ENCODE assay signal across 22 mouse cellular contexts in the genomic region with DNA sequence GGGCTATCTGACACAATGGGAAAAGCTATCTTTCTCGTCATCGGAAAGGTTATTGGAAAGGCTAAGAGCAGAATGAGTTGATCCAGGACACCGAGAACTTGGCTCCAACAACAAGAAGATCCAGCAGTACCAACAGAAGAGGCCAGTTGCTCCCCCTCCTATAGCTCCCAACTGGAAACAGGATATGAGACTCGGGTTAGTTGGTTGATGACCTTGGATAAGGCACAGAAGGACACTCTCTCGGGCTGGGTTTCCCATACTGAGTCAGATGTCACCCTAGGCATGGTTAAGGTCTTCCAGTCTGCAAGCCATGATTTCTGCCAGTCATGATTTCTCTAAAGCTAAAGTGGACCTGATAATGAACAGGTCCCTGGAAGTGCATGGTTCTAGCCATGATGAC. TPM values are rescaled to one million over a fixed set of nuclear protein-coding genes. Genes with fewer than 3 reads are reported as not detected.
A peak's percentile ranks its signal among the peaks of the same experiment; 100 is the strongest.
DNase-seq lines count a peak whose midpoint lies in the region; ATAC-seq and TF ChIP-seq lines count a peak whose summit lies in the region.
"Had no signal": no experiment of that assay in that cellular context is flagged by ENCODE, and none has a peak within 500 bp of the region (broad histone marks: within the 10 kb centered on the region; RNA-seq: fewer than 3 reads in every experiment).

No protein-coding gene starts in this region.

- TF ChIP-seq EP300 in liver, embryonic 14.5 days (IDR thresholded peaks at IDR 0.05; ENCODE audit: low read depth): no peak

- peak; percentile 78 for DNase-seq in heart, adult 11 months
- no peak for DNase-seq in heart, adult 8-10 months (ENCODE audit: low spot score)
- no peak for DNase-seq in liver, embryonic 14.5 days (ENCODE audit: low read depth in 3 of 3, low spot score in 3 of 3)
- DNase-seq in right cerebral cortex, postnatal 10 days (ENCODE audit: low spot score in 2 of 2): no peak
- DNase-seq in lung, adult 18-20 months: no peak
- DNase-seq: cerebellum, adult 2 months; cerebellum, postnatal 25 days; gastrocnemius, postnatal 36 days; kidney, postnatal 25 days; lung, adult 2 months; lung, postnatal 14 days had no signal

- no peak for ATAC-seq in liver, embryonic 14.5 days (ENCODE audit: insufficient read depth)
- no peak for ATAC-seq in hindbrain, embryonic 13.5 days (ENCODE audit: low FRiP score)
- ATAC-seq: hindbrain, postnatal 0 days had no signal

- H3K9ac ChIP-seq in liver, embryonic 14.5 days (replicated peaks): no peak overlapping the region
- no peak overlapping the region for H3K9ac ChIP-seq in hindbrain, embryonic 13.5 days
- H3K9ac ChIP-seq: embryonic facial prominence, embryonic 12.5 days; forebrain, embryonic 12.5 days; midbrain, embryonic 12.5 days; neural tube, embryonic 15.5 days had no signal

- 81% methylated on average over 5 of the region's 5 CpGs for WGBS in bone marrow, adult 2 months
- 73% methylated on average over 5 of the region's 5 CpGs for WGBS in liver, embryonic 14.5 days (ENCODE audit: insufficient replicate concordance)
- WGBS in hindbrain, embryonic 13.5 days: 95% methylated on average over 5 of the region's 5 CpGs

- H3K4me1 ChIP-seq in bone marrow, adult 2 months (ENCODE audit: control insufficient read depth, insufficient read depth, low read length): peaks cover 19% of the 10 kb centered on the region
- H3K4me1 ChIP-seq in liver, embryonic 14.5 days (replicated peaks; ENCODE audit: control insufficient read depth in 2 of 2, insufficient read depth in 2 of 2, low read length in 1 of 2): peaks cover 54 to 70% of the 10 kb centered on the region in 2 experiments
- H3K4me1 ChIP-seq in hindbrain, embryonic 13.5 days (replicated peaks): no peaks in the 10 kb centered on the region
- H3K4me1 ChIP-seq: embryonic facial prominence, embryonic 12.5 days; forebrain, embryonic 12.5 days; midbrain, embryonic 12.5 days; neural tube, embryonic 15.5 days had no signal

- H3K9me3 ChIP-seq in liver, embryonic 14.5 days (ENCODE audit: control insufficient read depth, low read length): no peaks in the 10 kb centered on the region
- H3K9me3 ChIP-seq in hindbrain, embryonic 13.5 days: no peaks in the 10 kb centered on the region
- H3K9me3 ChIP-seq: embryonic facial prominence, embryonic 12.5 days; forebrain, embryonic 12.5 days; midbrain, embryonic 12.5 days; neural tube, embryonic 15.5 days had no signal

- TF ChIP-seq POLR2A in bone marrow, adult 2 months (IDR thresholded peaks at IDR 0.05; ENCODE audit: borderline replicate concordance, control insufficient read depth, low read depth, low read length): no peak

- no peak for TF ChIP-seq CTCF in bone marrow, adult 2 months (IDR thresholded peaks at IDR 0.05; ENCODE audit: control insufficient read depth, insufficient read depth, low read length)
- TF ChIP-seq CTCF in liver, embryonic 14.5 days (IDR thresholded peaks at IDR 0.05; ENCODE audit: low read depth): no peak

- no peaks in the 10 kb centered on the region for H3K27me3 ChIP-seq in liver, embryonic 14.5 days (ENCODE audit: control insufficient read depth, insufficient read depth, low read length)
- H3K27me3 ChIP-seq in hindbrain, embryonic 13.5 days: no peaks in the 10 kb centered on the region
- H3K27me3 ChIP-seq: embryonic facial prominence, embryonic 12.5 days; forebrain, embryonic 12.5 days; midbrain, embryonic 12.5 days; neural tube, embryonic 15.5 days; Patski had no signal

- peak overlapping the region; percentile 74 for H3K27ac ChIP-seq in bone marrow, adult 2 months (ENCODE audit: control insufficient read depth, insufficient read depth, low read depth, low read length, poor library complexity)
- peak overlapping the region; percentile 96 for H3K27ac ChIP-seq in liver, embryonic 14.5 days
- no peak overlapping the region for H3K27ac ChIP-seq in hindbrain, embryonic 13.5 days
- H3K27ac ChIP-seq: embryonic facial prominence, embryonic 12.5 days; forebrain, embryonic 12.5 days; hindbrain, postnatal 0 days; layer of hippocampus, adult 2 months; midbrain, embryonic 12.5 days; neural tube, embryonic 15.5 days had no signal

- no peak overlapping the region for H3K4me3 ChIP-seq in bone marrow, adult 2 months (replicated peaks; ENCODE audit: control insufficient read depth, low read depth, low read length)
- no peak overlapping the region for H3K4me3 ChIP-seq in liver, embryonic 14.5 days (ENCODE audit: insufficient read depth in 1 of 2, low read depth in 2 of 2, low read length in 2 of 2)
- H3K4me3 ChIP-seq in hindbrain, embryonic 13.5 days: no peak overlapping the region
- H3K4me3 ChIP-seq: embryonic facial prominence, embryonic 12.5 days; erythroblast, embryonic 14.5 days; forebrain, embryonic 12.5 days; layer of hippocampus, adult 2 months; midbrain, embryonic 12.5 days; neural tube, embryonic 15.5 days had no signal

- no peak overlapping the region for H3K4me2 ChIP-seq in liver, embryonic 14.5 days (ENCODE audit: low read depth)
- H3K4me2 ChIP-seq in hindbrain, embryonic 13.5 days: no peak overlapping the region
- H3K4me2 ChIP-seq: embryonic facial prominence, embryonic 12.5 days; forebrain, embryonic 12.5 days; heart, embryonic 11.5 days; midbrain, embryonic 12.5 days; neural tube, embryonic 15.5 days had no signal

- peaks cover 21% of the 10 kb centered on the region for H3K36me3 ChIP-seq in liver, embryonic 14.5 days (replicated peaks; ENCODE audit: control insufficient read depth, insufficient read depth, low read depth)
- H3K36me3 ChIP-seq in hindbrain, embryonic 13.5 days: peaks cover 10% of the 10 kb centered on the region

RNA-seq across cellular contexts. Expression of a gene that starts 35.8 kb away (rescaled TPM):
- 10 to 100 TPM in 1 of 4 experiments, 1 to 10 TPM in 3; 8.7 to 10.3 (median 9.4) TPM for total RNA-seq in heart, adult 8-10 months (2022)
- 12.5 and 26.2 TPM in 2 replicates for polyA plus RNA-seq in bone marrow, adult 2 months (2011; ENCODE audit: insufficient read depth, insufficient read length, low replicate concordance, missing spikeins)
- 9.8 and 10.1 TPM in 2 replicates for polyA plus RNA-seq in liver, embryonic 14.5 days (2012; rRNA removed)
- 6.5 and 9.5 TPM in 2 replicates for polyA plus RNA-seq in liver, embryonic 14.5 days (2014; fragmentation: Nextera tagmentation; extraction: Ambion mirVana)
- polyA plus RNA-seq in hindbrain, embryonic 13.5 days (2015; fragmentation: Nextera tagmentation; extraction: Ambion mirVana): 5.9 and 6.5 TPM in 2 replicates
